Mouse (Mus musculus): ENCODE results near the gene Slc52a3. TPM values are rescaled to one million over a fixed set of nuclear protein-coding genes. Genes with fewer than 3 reads are reported as not detected.

Gene Slc52a3
- polyA plus RNA-seq, 1 experiment from 2014 or later = 0.55 TPM

- WGBS = 93% methylated on average over 15 of the region's 15 CpGs
- Histone ChIP-seq H3K4me1 (replicated peaks) (peaks cover 4% of the 10 kb centered on the region; the same call in 1 of the 2 replicates), H3K27me3 (no peaks in the 10 kb centered on the region), H3K36me3 (no peaks in the 10 kb centered on the region), H3K4me2 (replicated peaks) (no peak overlapping the region), H3K4me3 (replicated peaks) (no peak overlapping the region), H3K9me3 (no peaks in the 10 kb centered on the region), H3K27ac (no peak overlapping the region), H3K9ac (replicated peaks) (no peak overlapping the region)
- no peak for ATAC-seq
Observed at GRCm38 (mm10) chr2:152009061-152009779, 12.9 kb downstream of the Slc52a3 start.

- Histone ChIP-seq H3K4me3 (replicated peaks) (no peak overlapping the region), H3K9ac (replicated peaks) (no peak overlapping the region), H3K9me3 (no peaks in the 10 kb centered on the region), H3K27me3 (no peaks in the 10 kb centered on the region), H3K27ac (no peak overlapping the region), H3K4me1 (replicated peaks) (peaks cover 4% of the 10 kb centered on the region; the same call in 1 of the 2 replicates), H3K36me3 (no peaks in the 10 kb centered on the region), H3K4me2 (replicated peaks) (no peak overlapping the region)
- no peak for ATAC-seq
- WGBS = 86% methylated on average over 9 of the region's 9 CpGs
Observed at GRCm38 (mm10) chr2:152010251-152010650, 13.9 kb downstream of the Slc52a3 start.

- no peak overlapping the region for H3K4me3 ChIP-seq (replicated peaks)
- 89% methylated on average over 7 of the region's 7 CpGs for WGBS
- H3K27me3 ChIP-seq = no peaks in the 10 kb centered on the region
- H3K9me3 ChIP-seq = no peaks in the 10 kb centered on the region
- no peak overlapping the region for H3K27ac ChIP-seq
- no peak for ATAC-seq
- H3K4me1 ChIP-seq (replicated peaks) = peaks cover 4% of the 10 kb centered on the region; the same call in 1 of the 2 replicates
- H3K36me3 ChIP-seq = no peaks in the 10 kb centered on the region
- no peak overlapping the region for H3K9ac ChIP-seq (replicated peaks)
- H3K4me2 ChIP-seq (replicated peaks) = no peak overlapping the region
Observed at GRCm38 (mm10) chr2:152010661-152011060, 14.3 kb downstream of the Slc52a3 start.

- 25% methylated on average over 2 of the region's 2 CpGs for WGBS
- no peaks in the 10 kb centered on the region for H3K27me3 ChIP-seq
- H3K4me2 ChIP-seq (replicated peaks) = no peak overlapping the region
- no peak overlapping the region for H3K9ac ChIP-seq (replicated peaks)
- H3K4me1 ChIP-seq (replicated peaks) = peaks cover 12% of the 10 kb centered on the region
- no peaks in the 10 kb centered on the region for H3K36me3 ChIP-seq
- H3K27ac ChIP-seq = no peak overlapping the region
- H3K4me3 ChIP-seq (replicated peaks) = no peak overlapping the region
- ATAC-seq = 0 out of 2 replicates have a peak, but pooled peaks have one; percentile 14
- H3K9me3 ChIP-seq = no peaks in the 10 kb centered on the region
Observed at GRCm38 (mm10) chr2:152011724-152012123, 15.4 kb downstream of the Slc52a3 start.

- H3K27me3 ChIP-seq = no peaks in the 10 kb centered on the region
- H3K27ac ChIP-seq = no peak overlapping the region
- H3K36me3 ChIP-seq = no peaks in the 10 kb centered on the region
- no peak overlapping the region for H3K4me3 ChIP-seq (replicated peaks)
- no peaks in the 10 kb centered on the region for H3K9me3 ChIP-seq
- 0 out of 2 replicates have a peak, but pooled peaks have one; percentile 35 for ATAC-seq
- peaks cover 13% of the 10 kb centered on the region for H3K4me1 ChIP-seq (replicated peaks)
- H3K9ac ChIP-seq (replicated peaks) = no peak overlapping the region
- WGBS = 88% methylated on average over 4 of the region's 4 CpGs
- H3K4me2 ChIP-seq (replicated peaks) = no peak overlapping the region
Observed at GRCm38 (mm10) chr2:152012222-152012621, 15.9 kb downstream of the Slc52a3 start.

GRCm38 (mm10) chr2:152012701-152013100 is 16.4 kb downstream of the Slc52a3 start:
- no peak overlapping the region for H3K9ac ChIP-seq (replicated peaks)
- no peak overlapping the region for H3K4me3 ChIP-seq (replicated peaks)
- no peak overlapping the region for H3K27ac ChIP-seq
- ATAC-seq = no peak
- H3K4me1 ChIP-seq (replicated peaks) = peaks cover 10% of the 10 kb centered on the region
- H3K36me3 ChIP-seq = no peaks in the 10 kb centered on the region
- no peaks in the 10 kb centered on the region for H3K9me3 ChIP-seq
- no peak overlapping the region for H3K4me2 ChIP-seq (replicated peaks)
- no peaks in the 10 kb centered on the region for H3K27me3 ChIP-seq
- WGBS = 81% methylated on average over 2 of the region's 2 CpGs

- 42% methylated on average over 4 of the region's 4 CpGs for WGBS
- no peak for ATAC-seq
- peaks cover 9% of the 10 kb centered on the region; the same call in 1 of the 2 replicates for H3K4me1 ChIP-seq (replicated peaks)
Observed at GRCm38 (mm10) chr2:152015997-152016396, 19.7 kb downstream of the Slc52a3 start.

GRCm38 (mm10) chr2:152016666-152017065 is 20.4 kb downstream of the Slc52a3 start:
- Histone ChIP-seq H3K9me3 (no peaks in the 10 kb centered on the region), H3K4me3 (replicated peaks) (no peak overlapping the region), H3K27me3 (no peaks in the 10 kb centered on the region), H3K9ac (replicated peaks) (no peak overlapping the region), H3K36me3 (no peaks in the 10 kb centered on the region), H3K27ac (no peak overlapping the region), H3K4me1 (replicated peaks) (peaks cover 9% of the 10 kb centered on the region; the same call in 1 of the 2 replicates), H3K4me2 (replicated peaks) (no peak overlapping the region)
- ATAC-seq = no peak
- WGBS = 45% methylated on average over 9 of the region's 9 CpGs

More at GRCm38 (mm10) chr2:152015997-152016396, 19.7 kb downstream of the Slc52a3 start:
- Histone ChIP-seq H3K27ac (no peak overlapping the region), H3K9me3 (no peaks in the 10 kb centered on the region), H3K4me2 (replicated peaks) (no peak overlapping the region), H3K36me3 (no peaks in the 10 kb centered on the region), H3K9ac (replicated peaks) (no peak overlapping the region), H3K27me3 (no peaks in the 10 kb centered on the region), H3K4me3 (replicated peaks) (no peak overlapping the region)

- Histone ChIP-seq H3K9ac (replicated peaks) (no peak overlapping the region), H3K4me2 (replicated peaks) (no peak overlapping the region), H3K9me3 (peaks cover 6% of the 10 kb centered on the region; the same call in 1 of the 2 replicates), H3K4me3 (replicated peaks) (no peak overlapping the region), H3K4me1 (replicated peaks) (peaks cover 18% of the 10 kb centered on the region), H3K27me3 (no peaks in the 10 kb centered on the region), H3K27ac (no peak overlapping the region), H3K36me3 (no peaks in the 10 kb centered on the region)
- peak; percentile 67 for ATAC-seq
- 21% methylated on average over 6 of the region's 6 CpGs for WGBS
Observed at GRCm38 (mm10) chr2:152020255-152020654, 23.9 kb downstream of the Slc52a3 start.

GRCm38 (mm10) chr2:152022022-152022421 is 25.7 kb downstream of the Slc52a3 start:
- no peak overlapping the region for H3K4me2 ChIP-seq (replicated peaks)
- H3K9ac ChIP-seq (replicated peaks) = no peak overlapping the region
- no peak for ATAC-seq
- H3K36me3 ChIP-seq = no peaks in the 10 kb centered on the region
- peaks cover 6% of the 10 kb centered on the region; the same call in 1 of the 2 replicates for H3K9me3 ChIP-seq
- no peak overlapping the region for H3K4me3 ChIP-seq (replicated peaks)
- no peaks in the 10 kb centered on the region for H3K27me3 ChIP-seq
- H3K4me1 ChIP-seq (replicated peaks) = peaks cover 12% of the 10 kb centered on the region
- H3K27ac ChIP-seq = no peak overlapping the region

GRCm38 (mm10) chr2:152024883-152025422 is 28.6 kb downstream of the Slc52a3 start:
- Histone ChIP-seq H3K27ac (no peak overlapping the region), H3K27me3 (peaks cover 18% of the 10 kb centered on the region), H3K4me3 (replicated peaks) (no peak overlapping the region), H3K4me2 (replicated peaks) (no peak overlapping the region; the same call in 1 of the 2 replicates), H3K9me3 (peaks cover 6% of the 10 kb centered on the region; the same call in 1 of the 2 replicates), H3K36me3 (no peaks in the 10 kb centered on the region), H3K4me1 (replicated peaks) (peaks cover 19% of the 10 kb centered on the region), H3K9ac (replicated peaks) (no peak overlapping the region)
- 30% methylated on average over 11 of the region's 11 CpGs for WGBS
- ATAC-seq = 0 out of 2 replicates have a peak, but pooled peaks have one; percentile 22

- Histone ChIP-seq H3K9ac (replicated peaks) (peak overlapping the region; percentile 69), H3K36me3 (no peaks in the 10 kb centered on the region), H3K27ac (peak overlapping the region; percentile 86), H3K4me1 (replicated peaks) (peaks cover 22% of the 10 kb centered on the region), H3K4me2 (replicated peaks) (peak overlapping the region; percentile 84), H3K9me3 (no peaks in the 10 kb centered on the region), H3K4me3 (replicated peaks) (peak overlapping the region; percentile 61), H3K27me3 (peaks cover 48% of the 10 kb centered on the region)
- ATAC-seq = peak; percentile 91
- under 1% methylated on average over 54 of the region's 54 CpGs for WGBS
Observed at GRCm38 (mm10) chr2:152029252-152030082, 33.2 kb downstream of the Slc52a3 start.
